Mouse (Mus musculus): ENCODE data around the gene Pigl. TPM values are rescaled to one million over a fixed set of nuclear protein-coding genes. Genes with fewer than 3 reads are reported as not detected.
"Not testable (repeated sequence)": the region's sequence is repeated elsewhere in the genome, so short reads cannot be mapped to it uniquely, and the experiment has no call there.

The Pigl gene
- polyA plus RNA-seq, 1 experiment from 2014 or later, result 8.3 TPM

- H3K27ac ChIP-seq (ENCODE audit: low read depth, low read length), result no peak overlapping the region
- ATAC-seq, result no peak
- H3K4me2 ChIP-seq (ENCODE audit: low read length), result no peak overlapping the region
- peaks cover 5% of the 10 kb centered on the region for H3K4me1 ChIP-seq (ENCODE audit: control insufficient read depth, insufficient read depth, low read depth, low read length)
- no peaks in the 10 kb centered on the region for H3K36me3 ChIP-seq (ENCODE audit: control insufficient read depth, insufficient read depth, low read length)
- WGBS, result 51% methylated on average over 2 of the region's 2 CpGs
- no peaks in the 10 kb centered on the region for H3K27me3 ChIP-seq (replicated peaks; ENCODE audit: control insufficient read depth, insufficient read depth, low read length)
- no peak overlapping the region for H3K9ac ChIP-seq (ENCODE audit: low read depth, low read length)
- no peak overlapping the region for H3K4me3 ChIP-seq (ENCODE audit: low read length)
- no peaks in the 10 kb centered on the region for H3K9me3 ChIP-seq (ENCODE audit: control insufficient read depth, low read length)
Observed at GRCm38 (mm10) chr11:62463225-62463915, 5.1 kb downstream of the Pigl start.

- H3K9me3 ChIP-seq (ENCODE audit: control insufficient read depth, low read length), result no peaks in the 10 kb centered on the region
- H3K4me2 ChIP-seq (ENCODE audit: low read length), result no peak overlapping the region
- no peak overlapping the region for H3K27ac ChIP-seq (ENCODE audit: low read depth, low read length)
- WGBS, result 98% methylated on average over 3 of the region's 3 CpGs
- no peaks in the 10 kb centered on the region for H3K4me1 ChIP-seq (ENCODE audit: control insufficient read depth, insufficient read depth, low read depth, low read length)
- no peak for ATAC-seq
- no peak overlapping the region for H3K4me3 ChIP-seq (ENCODE audit: low read length)
- H3K36me3 ChIP-seq (ENCODE audit: control insufficient read depth, insufficient read depth, low read length), result no peaks in the 10 kb centered on the region
- H3K27me3 ChIP-seq (replicated peaks; ENCODE audit: control insufficient read depth, insufficient read depth, low read length), result no peaks in the 10 kb centered on the region
- no peak overlapping the region for H3K9ac ChIP-seq (ENCODE audit: low read depth, low read length)
Observed at GRCm38 (mm10) chr11:62464696-62465095, 6.4 kb downstream of the Pigl start.

- H3K9me3 ChIP-seq (ENCODE audit: control insufficient read depth, low read length), result no peaks in the 10 kb centered on the region
- H3K9ac ChIP-seq (ENCODE audit: low read depth, low read length), result no peak overlapping the region
- no peaks in the 10 kb centered on the region for H3K27me3 ChIP-seq (replicated peaks; ENCODE audit: control insufficient read depth, insufficient read depth, low read length)
- no peak overlapping the region for H3K4me3 ChIP-seq (ENCODE audit: low read length)
- 91% methylated on average over 3 of the region's 3 CpGs for WGBS
- no peak overlapping the region for H3K4me2 ChIP-seq (ENCODE audit: low read length)
- no peak overlapping the region for H3K27ac ChIP-seq (ENCODE audit: low read depth, low read length)
- ATAC-seq, result no peak
- H3K4me1 ChIP-seq (ENCODE audit: control insufficient read depth, insufficient read depth, low read depth, low read length), result no peaks in the 10 kb centered on the region
- H3K36me3 ChIP-seq (ENCODE audit: control insufficient read depth, insufficient read depth, low read length), result no peaks in the 10 kb centered on the region
Observed at GRCm38 (mm10) chr11:62465849-62466248, 7.6 kb downstream of the Pigl start.

GRCm38 (mm10) chr11:62466546-62466945 lies 8.3 kb downstream of the Pigl start:
- Histone ChIP-seq H3K27me3 (replicated peaks; ENCODE audit: control insufficient read depth, insufficient read depth, low read length) (no peaks in the 10 kb centered on the region), H3K4me1 (ENCODE audit: control insufficient read depth, insufficient read depth, low read depth, low read length) (no peaks in the 10 kb centered on the region), H3K9me3 (ENCODE audit: control insufficient read depth, low read length) (no peaks in the 10 kb centered on the region), H3K36me3 (ENCODE audit: control insufficient read depth, insufficient read depth, low read length) (no peaks in the 10 kb centered on the region), H3K9ac (ENCODE audit: low read depth, low read length) (no peak overlapping the region), H3K4me2 (ENCODE audit: low read length) (no peak overlapping the region), H3K4me3 (ENCODE audit: low read length) (no peak overlapping the region), H3K27ac (ENCODE audit: low read depth, low read length) (no peak overlapping the region)
- no peak for ATAC-seq
- 80% methylated on average over 3 of the region's 3 CpGs for WGBS

- ATAC-seq; H3K4me2 ChIP-seq (ENCODE audit: low read length); H3K27ac ChIP-seq (ENCODE audit: low read depth, low read length); H3K27me3 ChIP-seq (replicated peaks; ENCODE audit: control insufficient read depth, insufficient read depth, low read length); H3K9ac ChIP-seq (ENCODE audit: low read depth, low read length); H3K36me3 ChIP-seq (ENCODE audit: control insufficient read depth, insufficient read depth, low read length); H3K4me3 ChIP-seq (ENCODE audit: low read length); H3K9me3 ChIP-seq (ENCODE audit: control insufficient read depth, low read length); H3K4me1 ChIP-seq (ENCODE audit: control insufficient read depth, insufficient read depth, low read depth, low read length): not testable (repeated sequence)
Observed at GRCm38 (mm10) chr11:62467289-62467688, 9.0 kb downstream of the Pigl start.

- ATAC-seq, result no peak
- H3K9ac ChIP-seq (ENCODE audit: low read depth, low read length), result no peak overlapping the region
- H3K36me3 ChIP-seq (ENCODE audit: control insufficient read depth, insufficient read depth, low read length), result no peaks in the 10 kb centered on the region
- H3K4me2 ChIP-seq (ENCODE audit: low read length), result no peak overlapping the region
- no peaks in the 10 kb centered on the region for H3K9me3 ChIP-seq (ENCODE audit: control insufficient read depth, low read length)
- no peak overlapping the region for H3K4me3 ChIP-seq (ENCODE audit: low read length)
- H3K27ac ChIP-seq (ENCODE audit: low read depth, low read length), result no peak overlapping the region
- WGBS, result 94% methylated on average over 6 of the region's 6 CpGs
- H3K27me3 ChIP-seq (replicated peaks; ENCODE audit: control insufficient read depth, insufficient read depth, low read length), result no peaks in the 10 kb centered on the region
- H3K4me1 ChIP-seq (ENCODE audit: control insufficient read depth, insufficient read depth, low read depth, low read length), result no peaks in the 10 kb centered on the region
Observed at GRCm38 (mm10) chr11:62470451-62470850, 12.2 kb downstream of the Pigl start.

- WGBS, result 99% methylated on average over 5 of the region's 5 CpGs
- no peak for ATAC-seq
Observed at GRCm38 (mm10) chr11:62473516-62473915, 15.3 kb downstream of the Pigl start.

GRCm38 (mm10) chr11:62476156-62476555 lies 17.9 kb downstream of the Pigl start:
- WGBS, result 94% methylated on average over 4 of the region's 4 CpGs
- H3K27me3 ChIP-seq (replicated peaks; ENCODE audit: control insufficient read depth, insufficient read depth, low read length), result no peaks in the 10 kb centered on the region
- H3K9ac ChIP-seq (ENCODE audit: low read depth, low read length), result no peak overlapping the region
- no peaks in the 10 kb centered on the region for H3K4me1 ChIP-seq (ENCODE audit: control insufficient read depth, insufficient read depth, low read depth, low read length)
- H3K27ac ChIP-seq (ENCODE audit: low read depth, low read length), result no peak overlapping the region
- no peaks in the 10 kb centered on the region for H3K9me3 ChIP-seq (ENCODE audit: control insufficient read depth, low read length)
- ATAC-seq, result no peak
- no peaks in the 10 kb centered on the region for H3K36me3 ChIP-seq (ENCODE audit: control insufficient read depth, insufficient read depth, low read length)
- no peak overlapping the region for H3K4me2 ChIP-seq (ENCODE audit: low read length)
- no peak overlapping the region for H3K4me3 ChIP-seq (ENCODE audit: low read length)

More at GRCm38 (mm10) chr11:62473516-62473915, 15.3 kb downstream of the Pigl start:
- Histone ChIP-seq H3K4me3 (ENCODE audit: low read length) (no peak overlapping the region), H3K27ac (ENCODE audit: low read depth, low read length) (no peak overlapping the region), H3K4me2 (ENCODE audit: low read length) (no peak overlapping the region), H3K36me3 (ENCODE audit: control insufficient read depth, insufficient read depth, low read length) (no peaks in the 10 kb centered on the region), H3K9ac (ENCODE audit: low read depth, low read length) (no peak overlapping the region), H3K27me3 (replicated peaks; ENCODE audit: control insufficient read depth, insufficient read depth, low read length) (no peaks in the 10 kb centered on the region), H3K9me3 (ENCODE audit: control insufficient read depth, low read length) (no peaks in the 10 kb centered on the region), H3K4me1 (ENCODE audit: control insufficient read depth, insufficient read depth, low read depth, low read length) (no peaks in the 10 kb centered on the region)

GRCm38 (mm10) chr11:62478931-62479330 lies 20.7 kb downstream of the Pigl start:
- Histone ChIP-seq H3K4me1 (ENCODE audit: control insufficient read depth, insufficient read depth, low read depth, low read length) (no peaks in the 10 kb centered on the region), H3K4me2 (ENCODE audit: low read length) (no peak overlapping the region), H3K4me3 (ENCODE audit: low read length) (no peak overlapping the region), H3K27ac (ENCODE audit: low read depth, low read length) (peak overlapping the region; percentile 40; the same call in 1 of the 2 replicates), H3K9me3 (ENCODE audit: control insufficient read depth, low read length) (no peaks in the 10 kb centered on the region), H3K27me3 (replicated peaks; ENCODE audit: control insufficient read depth, insufficient read depth, low read length) (no peaks in the 10 kb centered on the region), H3K36me3 (ENCODE audit: control insufficient read depth, insufficient read depth, low read length) (no peaks in the 10 kb centered on the region), H3K9ac (ENCODE audit: low read depth, low read length) (no peak overlapping the region)
- no peak for ATAC-seq
- 79% methylated on average over 6 of the region's 6 CpGs for WGBS
